Mouse (Mus musculus) Patski (cell line): ENCODE data around the gene Klhl29. TPM values are rescaled to one million over a fixed set of nuclear protein-coding genes. Genes with fewer than 3 reads are reported as not detected.

Experiments used
- ATAC-seq: fragments of 100-300 bp; one replicate; pipeline ENCODE4 v1.8.0; 2021
- CTCF ChIA-PET: fragments of 350-600 bp; sonication (Branson Sonifier 250); formaldehyde crosslinking; loops from one replicate; lab custom pipeline; 2022; ENCODE audit warnings: inconsistent platforms; lab: Charles Lee
- POLR2A ChIA-PET: fragments of 350-600 bp; sonication (Branson Sonifier 250); formaldehyde crosslinking; loops from one replicate; lab custom pipeline; 2022; ENCODE audit warnings: antibody characterized with exemption, inconsistent platforms; lab: Charles Lee
- DNase-seq: peaks from one replicate; pipeline ENCODE4 v3.0.0-alpha.2; 2011; ENCODE audit warnings: low read depth, low spot score
- H3K27me3 ChIP-seq: fragments of 371-371 bp; one replicate; pipeline ENCODE4 v1.5.1; 2021
- CTCF ChIP-seq: fragments of 100-300 bp; IDR thresholded peaks from one replicate; pipeline ENCODE4 v1.5.1; 2021
- in situ Hi-C: fragments of 300-500 bp; cut with MboI; formaldehyde crosslinking; loops from 3 replicates; pipeline ENCODE4 v1.11.1; 2018; ENCODE audit warnings: low pct_unique_long_range_greater_than_20kb, mixed read lengths
- polyA plus RNA-seq: library from polyadenylated mRNA; unstranded; gene quantifications from one replicate; pipeline ENCODE4 v1.2.3, GENCODE M21; 2021

Klhl29 gene
- polyA plus RNA-seq, 1 experiment from 2014 or later: 16.8 TPM

- ChIA-PET POLR2A (no interaction called here), CTCF (interaction anchor here (1.4 kb wide), 1 partner anchor 14 kb away, joined by 3 read pairs; no protein-coding TSS in a partner anchor)
- no peaks in the 10 kb centered on the region for H3K27me3 ChIP-seq
- in situ Hi-C loops: no loop called here
- TF ChIP-seq CTCF: no peak
- ATAC-seq (no peak), DNase-seq (no peak)
Measured at GRCm38 (mm10) chr12:5387112-5387511, 11.6 kb upstream of the Klhl29 start.

- POLR2A ChIA-PET: no interaction called here
- no peak for ATAC-seq
- TF ChIP-seq CTCF: no peak
Measured at GRCm38 (mm10) chr12:5386688-5387087, 11.2 kb upstream of the Klhl29 start.

DNA sequence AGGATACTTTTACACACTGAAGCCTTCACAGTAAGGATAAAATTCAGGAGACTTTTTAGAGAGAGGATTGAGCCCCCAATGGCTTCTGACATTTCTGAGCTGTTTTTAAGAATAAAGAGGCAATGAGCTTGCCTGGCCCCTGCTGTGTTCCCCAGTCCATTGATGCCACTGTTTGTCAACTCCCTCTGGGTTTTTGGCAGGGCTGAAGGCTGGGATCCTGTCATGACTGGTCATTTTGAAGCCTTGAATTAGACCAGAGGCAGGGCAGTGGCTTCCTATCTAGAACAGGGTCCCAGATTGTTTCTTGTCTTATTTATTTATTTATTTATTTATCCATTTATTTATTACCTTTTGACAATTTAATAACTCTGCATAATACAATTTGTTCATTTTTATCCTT, 6.2 kb upstream of the Klhl29 start:
- ATAC-seq (no peak), DNase-seq (no peak)
- TF ChIP-seq CTCF: no peak
- in situ Hi-C loops: no loop called here
- POLR2A ChIA-PET: no interaction called here
- CTCF ChIA-PET: no interaction called here
- no peaks in the 10 kb centered on the region for H3K27me3 ChIP-seq

More at GRCm38 (mm10) chr12:5386688-5387087, 11.2 kb upstream of the Klhl29 start:
- CTCF ChIA-PET: no interaction called here
- in situ Hi-C loops: no loop called here
- no peaks in the 10 kb centered on the region for H3K27me3 ChIP-seq
- DNase-seq: no peak

DNA sequence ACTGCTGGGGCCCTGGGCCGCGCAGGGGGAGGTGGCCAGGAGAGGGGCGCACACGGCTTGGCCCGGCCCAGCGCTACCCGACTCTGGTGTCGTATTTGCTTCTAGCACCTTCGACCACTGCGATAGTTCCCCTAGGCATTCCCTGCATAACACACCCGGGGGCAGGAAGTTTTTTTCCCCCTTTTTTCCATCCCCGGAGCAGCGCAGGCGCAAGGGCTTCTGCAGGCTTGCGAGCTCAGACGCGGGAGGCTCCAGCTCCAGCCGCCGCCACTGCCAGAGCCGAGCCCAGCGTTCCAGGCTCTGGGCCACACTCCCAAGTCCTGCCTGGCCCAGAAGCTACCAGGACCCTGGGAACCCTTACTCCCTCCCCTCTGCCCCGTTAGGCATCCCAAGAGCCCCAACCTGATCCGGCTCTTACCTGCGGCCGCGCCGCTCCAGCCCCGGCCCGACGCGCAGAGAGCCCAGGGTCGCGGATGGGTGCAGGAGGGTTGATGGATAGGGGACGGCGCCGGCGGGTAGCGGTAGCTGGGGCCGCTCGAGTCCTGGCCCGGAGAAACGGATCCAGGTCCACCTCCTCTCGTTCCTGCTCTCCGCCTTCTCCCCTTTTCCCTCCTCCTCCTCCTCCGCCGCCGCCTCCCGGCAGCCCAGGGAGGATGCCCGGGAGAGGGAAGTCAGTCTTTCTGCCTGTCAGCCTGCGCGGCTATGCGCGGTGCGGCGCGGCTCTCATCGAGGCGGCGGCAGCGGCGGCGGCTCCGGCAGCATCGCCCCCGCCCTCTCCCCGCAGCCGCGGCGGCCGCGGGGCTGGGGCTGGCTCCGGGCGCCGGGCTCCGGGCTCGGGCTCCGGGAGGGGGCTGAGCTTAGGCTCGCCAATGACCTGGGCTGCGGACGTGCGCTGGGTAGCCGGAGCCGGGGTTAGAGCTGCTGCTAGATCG, 532 bp downstream of the Klhl29 start:
- TF ChIP-seq CTCF: no peak
- no peak for DNase-seq
- ATAC-seq: peak; percentile 46
- no peaks in the 10 kb centered on the region for H3K27me3 ChIP-seq
- ChIA-PET POLR2A (interaction anchor here (0.8 to 2.4 kb wide), 8 partner anchors 11 to 93 kb away, joined by 3 to 9 read pairs (median 3); no protein-coding TSS in a partner anchor), CTCF (no interaction called here)
- in situ Hi-C loops: no loop called here

GRCm38 (mm10) chr12:5374196-5374683, 1.2 kb downstream of the Klhl29 start:
- POLR2A ChIA-PET: interaction anchor here (0.6 to 2.4 kb wide), 8 partner anchors 31 to 232 kb away, joined by 3 to 9 read pairs (median 4); no protein-coding TSS in a partner anchor
- ATAC-seq (peak; percentile 15), DNase-seq (no peak)
- CTCF ChIA-PET: no interaction called here
- H3K27me3 ChIP-seq: no peaks in the 10 kb centered on the region
- in situ Hi-C loops: no loop called here
- no peak for TF ChIP-seq CTCF

DNA sequence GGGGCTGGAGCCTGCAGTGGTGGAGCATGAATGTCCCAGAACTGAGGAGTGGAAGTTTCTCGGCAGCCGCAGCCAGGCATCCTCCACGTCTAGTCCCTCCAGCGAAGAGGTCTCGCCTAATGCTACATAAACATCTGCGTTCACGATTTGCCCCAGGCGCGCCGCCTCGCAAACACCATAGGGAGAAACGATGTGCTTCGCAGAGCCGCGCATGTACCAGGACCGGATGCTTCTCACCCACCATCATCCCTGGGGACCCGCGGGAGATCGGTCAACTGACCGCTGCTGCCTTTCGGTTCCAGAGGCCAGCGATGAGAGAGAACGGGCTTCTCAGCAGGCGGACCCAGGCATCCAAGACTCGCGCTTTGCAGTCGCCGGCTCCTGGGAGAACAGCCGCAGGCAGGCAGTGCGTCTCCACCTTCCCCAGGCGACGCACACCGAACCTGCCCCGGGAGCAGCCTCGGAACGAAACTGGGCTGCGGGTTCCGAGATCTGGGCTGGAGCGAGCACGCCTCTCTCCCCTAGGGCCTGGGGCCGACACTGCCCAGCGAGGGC, 1.8 kb downstream of the Klhl29 start:
- DNase-seq (no peak), ATAC-seq (no peak)
- in situ Hi-C loops: no loop called here

DNA sequence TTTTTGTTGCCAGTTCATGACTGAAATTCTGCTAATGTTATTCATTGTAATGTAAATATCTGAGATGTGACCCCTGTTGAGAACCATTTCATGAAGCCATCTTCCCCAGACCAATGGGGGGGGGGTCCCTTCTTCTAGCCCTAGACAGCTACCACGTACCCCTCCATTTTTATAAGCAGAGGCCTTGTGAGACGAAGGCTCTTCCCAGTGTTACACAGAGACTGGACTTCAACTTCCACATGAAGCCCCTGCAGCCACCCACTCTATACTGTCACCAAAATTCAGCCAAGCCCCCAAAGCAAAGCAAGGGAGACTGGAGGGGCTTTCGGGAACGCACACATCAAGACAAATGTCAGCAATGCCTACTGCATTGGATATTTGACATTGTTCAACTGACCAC, 6.1 kb downstream of the Klhl29 start:
- ChIA-PET CTCF (no interaction called here), POLR2A (no interaction called here)
- in situ Hi-C loops: loop anchor here (10.0 kb wide), 1 partner anchor 225 kb away; no protein-coding TSS in a partner anchor
- no peak for ATAC-seq
- no peak for DNase-seq
- no peaks in the 10 kb centered on the region for H3K27me3 ChIP-seq
- TF ChIP-seq CTCF: no peak

More for the DNA sequence above, 1.8 kb downstream of the Klhl29 start:
- ChIA-PET CTCF (interaction anchor here (1.6 kb wide), 1 partner anchor 12 kb away, joined by 3 read pairs; no protein-coding TSS in a partner anchor), POLR2A (interaction anchor here (0.6 to 2.4 kb wide), 7 partner anchors 30 to 232 kb away, joined by 3 to 9 read pairs (median 4); no protein-coding TSS in a partner anchor)
- no peak for TF ChIP-seq CTCF
- H3K27me3 ChIP-seq: no peaks in the 10 kb centered on the region

DNA sequence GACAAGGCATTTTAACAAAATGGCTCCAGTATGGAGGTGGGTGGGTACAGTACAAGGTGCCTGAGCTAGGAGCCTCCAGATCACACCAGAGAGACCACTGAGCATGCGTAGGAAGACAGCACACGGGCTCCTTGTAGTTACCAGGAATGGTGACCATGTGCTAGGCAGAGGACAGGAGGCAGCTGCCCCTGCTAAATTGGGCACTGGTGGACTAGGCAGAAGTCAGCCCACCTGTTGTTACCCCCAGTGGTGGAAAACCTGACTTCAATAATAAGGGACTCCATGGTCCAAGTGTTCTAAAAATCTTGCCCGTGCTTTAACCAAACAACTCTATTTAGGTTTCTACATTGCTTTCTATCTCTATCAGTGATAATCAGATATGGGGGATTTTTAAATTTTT, 10.6 kb downstream of the Klhl29 start:
- ChIA-PET CTCF (no interaction called here), POLR2A (no interaction called here)
- H3K27me3 ChIP-seq: no peaks in the 10 kb centered on the region
- in situ Hi-C loops: loop anchor here (10.0 kb wide), 1 partner anchor 220 kb away; no protein-coding TSS in a partner anchor
- ATAC-seq (no peak), DNase-seq (no peak)
- TF ChIP-seq CTCF: no peak

GRCm38 (mm10) chr12:5363961-5364634, 11.4 kb downstream of the Klhl29 start:
- CTCF ChIA-PET: no interaction called here
- DNase-seq (no peak), ATAC-seq (no peak)
- H3K27me3 ChIP-seq: no peaks in the 10 kb centered on the region
- TF ChIP-seq CTCF: no peak
- POLR2A ChIA-PET: interaction anchor here (1.0 kb wide), 1 partner anchor 12 kb away, joined by 3 read pairs; the partner anchor contains the start of gene Klhl29
- in situ Hi-C loops: loop anchor here (10.0 kb wide), 1 partner anchor 219 kb away; no protein-coding TSS in a partner anchor

DNA sequence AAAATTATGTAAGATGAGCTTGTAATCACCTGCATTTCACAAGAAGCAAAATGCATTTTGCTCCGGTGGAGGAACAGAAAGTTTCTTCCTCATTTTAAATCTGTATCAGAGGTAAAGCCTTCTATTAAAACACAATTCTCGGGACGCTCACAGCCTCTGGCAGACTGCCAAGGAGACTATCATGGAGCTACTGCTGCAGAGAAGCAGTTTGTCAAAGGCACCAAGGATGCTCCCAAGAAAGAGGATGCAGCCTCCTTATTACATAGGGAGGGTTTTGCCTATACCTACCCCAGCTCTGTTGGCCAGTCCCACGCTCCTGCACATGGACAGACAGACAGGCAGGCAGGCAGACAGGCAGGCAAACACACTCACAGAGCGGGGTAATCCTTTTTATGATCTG, 16.4 kb downstream of the Klhl29 start:
- ATAC-seq (no peak), DNase-seq (no peak)
- in situ Hi-C loops: no loop called here
- CTCF ChIA-PET: interaction anchor here (0.8 to 2.5 kb wide), 2 partner anchors 9 to 20 kb away, joined by 4 to 9 read pairs; no protein-coding TSS in a partner anchor
- H3K27me3 ChIP-seq: no peaks in the 10 kb centered on the region
- no peak for TF ChIP-seq CTCF
- POLR2A ChIA-PET: no interaction called here
